Mouse (Mus musculus): ENCODE results near the gene Hes7.

DNA sequence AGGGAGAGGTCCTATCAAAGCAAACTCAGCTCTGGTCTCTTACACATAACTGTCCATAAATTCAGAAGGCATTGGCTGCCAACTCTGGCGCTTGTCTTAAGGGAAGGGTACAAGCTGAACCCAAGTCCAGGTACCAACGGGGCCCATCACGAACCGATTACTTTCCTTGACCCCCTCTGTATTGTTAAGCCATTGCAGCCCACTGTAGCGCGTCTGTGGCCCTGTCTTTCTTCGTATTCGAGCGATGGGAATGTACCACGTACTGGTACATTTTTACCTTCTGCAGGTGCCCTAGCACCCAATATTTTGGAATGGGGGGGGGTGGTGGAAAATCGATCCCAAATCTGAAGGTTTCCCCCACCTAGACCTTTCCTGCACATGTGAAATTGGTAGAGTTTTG lies 48.0 kb upstream of the Hes7 start:
- TF ChIP-seq CTCF (IDR thresholded peaks at IDR 0.05; ENCODE audit: low read depth) (no peak), EP300 (optimal IDR thresholded peaks at IDR 0.05) (no peak)

Data from stomach, postnatal 0 days (tissue).